Mouse (Mus musculus): ENCODE results near the gene Ndufa7. TPM values are rescaled to one million over a fixed set of nuclear protein-coding genes. Genes with fewer than 3 reads are reported as not detected.

Ndufa7 gene
- polyA plus RNA-seq, 1 experiment from 2014 or later: 620 TPM

DNA sequence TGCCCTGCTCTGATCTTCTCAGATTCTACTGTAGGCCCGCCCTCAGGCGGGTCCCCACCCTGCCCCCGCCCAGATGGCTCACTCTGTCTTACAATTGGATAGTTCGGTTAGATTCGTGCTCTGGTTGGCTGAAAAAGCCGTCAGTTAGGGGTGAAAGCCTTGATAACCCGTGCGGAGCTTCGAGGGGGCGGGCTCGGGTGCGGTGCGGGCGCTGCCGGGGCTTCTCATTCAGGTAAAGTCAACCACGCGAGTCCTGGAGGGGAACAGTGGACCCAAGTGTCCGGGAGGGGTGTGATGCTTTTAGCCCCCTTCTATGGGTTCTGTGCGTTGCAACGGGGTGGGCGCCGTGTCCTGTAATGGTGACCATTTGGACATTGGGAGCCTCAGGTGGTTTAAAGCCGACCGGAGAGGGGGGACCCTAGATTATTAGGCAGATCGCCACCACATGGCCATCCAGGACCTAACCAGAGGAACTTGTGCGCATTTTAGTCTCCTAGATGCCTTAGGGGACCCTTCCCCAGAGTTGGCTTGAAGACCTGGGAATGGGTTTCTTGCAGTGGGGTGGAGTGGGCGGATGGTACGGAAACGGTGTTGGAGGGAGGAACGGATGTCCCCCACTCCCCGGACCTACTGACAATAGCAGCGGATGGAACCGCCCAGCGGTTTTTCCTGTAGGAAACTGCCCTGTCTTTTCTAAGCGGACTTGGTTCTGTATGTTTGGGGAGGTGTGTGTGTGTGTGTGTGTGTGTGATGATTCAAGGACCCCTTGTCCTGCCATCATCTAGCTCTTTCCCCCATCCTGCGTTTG is 13.8 kb upstream of the Ndufa7 start, which contains the start of gene Kank3:
TSS of gene Kank3 (plus strand) at position 186 of the 808 bp plus-strand sequence.
- peak within 1 kb of the TSS; percentile 85 for H3K4me2 ChIP-seq (ENCODE audit: low read length)
- under 1% methylated on average over 36 of the region's 36 CpGs for WGBS
- DNase-seq (ENCODE audit: low spot score): peak; percentile 96
- 0 out of 2 replicates have a peak, but pooled peaks have one; percentile 10 for TF ChIP-seq CTCF (IDR thresholded peaks at IDR 0.05; ENCODE audit: low read depth)
- H3K9ac ChIP-seq (ENCODE audit: low read depth, low read length): peak within 1 kb of the TSS; percentile 59
- no peaks in the 10 kb centered on the region for H3K9me3 ChIP-seq (replicated peaks; ENCODE audit: low read length)
- peak within 1 kb of the TSS; percentile 59 for H3K4me3 ChIP-seq (replicated peaks; ENCODE audit: low read depth, low read length)
- H3K27me3 ChIP-seq (ENCODE audit: insufficient read depth, low read length): no peaks in the 10 kb centered on the region
- H3K36me3 ChIP-seq (ENCODE audit: insufficient read depth, low read length): no peaks in the 10 kb centered on the region
- H3K4me1 ChIP-seq (replicated peaks; ENCODE audit: insufficient read depth, low read length): peaks cover 14% of the 10 kb centered on the region; the same call in 1 of the 2 replicates
- peak within 1 kb of the TSS; percentile 81 for H3K27ac ChIP-seq
- ATAC-seq (replicated peaks; ENCODE audit: low FRiP score, low read depth): peak; percentile 97

DNA sequence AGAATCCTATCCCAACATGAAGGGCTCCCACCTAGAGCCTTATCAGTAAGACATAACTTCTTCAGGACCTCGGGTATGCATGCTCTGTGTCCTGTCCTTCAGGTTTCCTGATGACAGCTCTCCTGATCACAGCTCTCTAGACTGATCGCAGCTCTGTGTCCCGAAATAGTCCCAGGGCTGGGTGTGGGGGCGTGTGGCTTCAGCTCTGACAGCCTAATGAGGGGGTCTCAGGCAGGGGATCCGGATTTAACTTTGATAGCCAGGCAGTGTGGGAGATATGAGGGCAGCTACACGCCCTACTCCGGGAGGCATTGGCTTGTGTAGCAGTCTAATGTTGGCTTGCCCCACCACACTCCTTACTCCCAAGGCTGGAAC is 13.2 kb upstream of the Ndufa7 start:
- Histone ChIP-seq H3K36me3 (ENCODE audit: insufficient read depth, low read length) (no peaks in the 10 kb centered on the region), H3K27ac (peak overlapping the region; percentile 81), H3K27me3 (ENCODE audit: insufficient read depth, low read length) (no peaks in the 10 kb centered on the region), H3K4me2 (ENCODE audit: low read length) (peak overlapping the region; percentile 85), H3K4me3 (replicated peaks; ENCODE audit: low read depth, low read length) (peak overlapping the region; percentile 59), H3K9me3 (replicated peaks; ENCODE audit: low read length) (no peaks in the 10 kb centered on the region), H3K4me1 (replicated peaks; ENCODE audit: insufficient read depth, low read length) (peaks cover 14% of the 10 kb centered on the region; the same call in 1 of the 2 replicates), H3K9ac (ENCODE audit: low read depth, low read length) (peak overlapping the region; percentile 59)
- ATAC-seq (replicated peaks; ENCODE audit: low FRiP score, low read depth): no peak
- 4% methylated on average over 7 of the region's 7 CpGs for WGBS
- TF ChIP-seq CTCF (IDR thresholded peaks at IDR 0.05; ENCODE audit: low read depth): no peak
- DNase-seq (ENCODE audit: low spot score): no peak

DNA sequence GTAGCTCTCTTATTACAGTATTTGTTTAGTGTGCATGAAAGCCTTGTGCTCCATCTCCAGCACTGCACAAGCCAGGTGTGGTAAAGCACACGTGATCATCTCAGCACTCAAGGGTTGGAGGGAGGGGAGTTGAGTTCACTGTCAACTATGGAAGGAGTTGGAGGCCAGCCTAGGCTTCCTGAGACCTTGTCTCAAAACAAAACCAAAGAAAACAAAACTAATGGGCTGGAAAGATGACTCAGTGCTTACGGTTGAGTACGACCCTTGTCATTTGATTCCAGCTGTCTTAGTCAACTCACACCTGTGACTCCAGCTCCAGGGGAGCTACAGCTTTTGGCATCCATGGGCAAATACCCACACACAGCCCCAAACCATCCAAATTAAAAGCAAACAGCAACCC is 11.9 kb upstream of the Ndufa7 start:
- no peak overlapping the region for H3K9ac ChIP-seq (ENCODE audit: low read depth, low read length)
- peak overlapping the region; percentile 85 for H3K4me2 ChIP-seq (ENCODE audit: low read length)
- H3K9me3 ChIP-seq (replicated peaks; ENCODE audit: low read length): no peaks in the 10 kb centered on the region
- H3K27me3 ChIP-seq (ENCODE audit: insufficient read depth, low read length): no peaks in the 10 kb centered on the region
- peaks cover 14% of the 10 kb centered on the region; the same call in 1 of the 2 replicates for H3K4me1 ChIP-seq (replicated peaks; ENCODE audit: insufficient read depth, low read length)
- WGBS: 8% methylated on average over 3 of the region's 3 CpGs
- H3K4me3 ChIP-seq (replicated peaks; ENCODE audit: low read depth, low read length): no peak overlapping the region
- H3K36me3 ChIP-seq (ENCODE audit: insufficient read depth, low read length): no peaks in the 10 kb centered on the region
- peak; percentile 46 for DNase-seq (ENCODE audit: low spot score)
- no peak for ATAC-seq (replicated peaks; ENCODE audit: low FRiP score, low read depth)
- TF ChIP-seq CTCF (IDR thresholded peaks at IDR 0.05; ENCODE audit: low read depth): no peak
- H3K27ac ChIP-seq: peak overlapping the region; percentile 79

DNA sequence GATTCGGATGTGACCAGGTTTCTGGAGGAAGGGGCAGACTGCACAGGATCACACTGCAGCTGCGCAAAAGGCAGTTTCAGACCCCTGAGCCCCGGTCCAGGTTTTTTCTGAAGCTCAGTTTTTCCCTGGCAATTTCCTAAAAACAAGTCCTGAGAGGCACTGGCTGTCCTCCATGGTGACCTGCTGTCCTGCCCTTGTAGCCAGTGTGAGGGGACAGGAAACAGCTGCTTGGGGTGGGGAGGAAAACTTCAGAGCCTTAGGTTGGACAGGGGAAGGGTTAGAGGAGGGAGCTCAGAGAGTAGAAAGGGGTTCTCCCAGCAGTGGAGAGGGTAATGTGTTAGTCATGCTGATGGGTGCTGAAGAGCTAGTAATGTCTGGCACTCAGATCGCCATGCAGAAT is 11.4 kb upstream of the Ndufa7 start:
- Histone ChIP-seq H3K27me3 (ENCODE audit: insufficient read depth, low read length) (no peaks in the 10 kb centered on the region), H3K4me2 (ENCODE audit: low read length) (peak overlapping the region; percentile 85), H3K4me3 (replicated peaks; ENCODE audit: low read depth, low read length) (no peak overlapping the region), H3K9ac (ENCODE audit: low read depth, low read length) (no peak overlapping the region), H3K4me1 (replicated peaks; ENCODE audit: insufficient read depth, low read length) (peaks cover 15% of the 10 kb centered on the region; the same call in 1 of the 2 replicates), H3K9me3 (replicated peaks; ENCODE audit: low read length) (no peaks in the 10 kb centered on the region), H3K27ac (peak overlapping the region; percentile 79), H3K36me3 (ENCODE audit: insufficient read depth, low read length) (no peaks in the 10 kb centered on the region)
- no peak for TF ChIP-seq CTCF (IDR thresholded peaks at IDR 0.05; ENCODE audit: low read depth)
- ATAC-seq (replicated peaks; ENCODE audit: low FRiP score, low read depth) (no peak), DNase-seq (ENCODE audit: low spot score) (peak; percentile 76)
- WGBS: 21% methylated on average over 4 of the region's 4 CpGs

DNA sequence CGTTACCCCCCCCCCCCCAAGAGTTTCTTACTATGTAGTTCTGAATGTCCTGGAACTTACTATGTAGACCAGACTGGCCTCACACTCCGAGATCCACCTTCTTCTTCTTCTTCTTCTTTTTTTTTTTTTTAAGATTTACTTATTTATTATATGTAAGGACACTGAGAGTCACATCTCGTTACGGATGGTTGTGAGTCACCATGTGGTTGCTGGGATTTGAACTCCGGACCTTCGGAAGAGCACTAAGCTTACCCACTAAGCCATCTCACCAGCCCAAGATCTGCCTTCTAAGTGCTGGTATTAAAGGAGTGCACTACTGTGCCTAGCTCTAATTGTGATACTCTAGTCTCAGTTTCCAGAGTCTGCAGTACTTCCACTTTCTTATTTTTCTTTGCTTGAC is 9.0 kb upstream of the Ndufa7 start:
- Histone ChIP-seq H3K36me3 (ENCODE audit: insufficient read depth, low read length) (peaks cover 7% of the 10 kb centered on the region; the same call in 1 of the 2 replicates), H3K9ac (ENCODE audit: low read depth, low read length) (no peak overlapping the region), H3K27me3 (ENCODE audit: insufficient read depth, low read length) (no peaks in the 10 kb centered on the region), H3K27ac (no peak overlapping the region), H3K4me3 (replicated peaks; ENCODE audit: low read depth, low read length) (no peak overlapping the region), H3K4me1 (replicated peaks; ENCODE audit: insufficient read depth, low read length) (peaks cover 16% of the 10 kb centered on the region; the same call in 1 of the 2 replicates), H3K4me2 (ENCODE audit: low read length) (no peak overlapping the region), H3K9me3 (replicated peaks; ENCODE audit: low read length) (no peaks in the 10 kb centered on the region)
- ATAC-seq (replicated peaks; ENCODE audit: low FRiP score, low read depth) (no peak), DNase-seq (ENCODE audit: low spot score) (no peak)
- 92% methylated on average over 5 of the region's 6 CpGs for WGBS
- TF ChIP-seq CTCF (IDR thresholded peaks at IDR 0.05; ENCODE audit: low read depth): no peak

DNA sequence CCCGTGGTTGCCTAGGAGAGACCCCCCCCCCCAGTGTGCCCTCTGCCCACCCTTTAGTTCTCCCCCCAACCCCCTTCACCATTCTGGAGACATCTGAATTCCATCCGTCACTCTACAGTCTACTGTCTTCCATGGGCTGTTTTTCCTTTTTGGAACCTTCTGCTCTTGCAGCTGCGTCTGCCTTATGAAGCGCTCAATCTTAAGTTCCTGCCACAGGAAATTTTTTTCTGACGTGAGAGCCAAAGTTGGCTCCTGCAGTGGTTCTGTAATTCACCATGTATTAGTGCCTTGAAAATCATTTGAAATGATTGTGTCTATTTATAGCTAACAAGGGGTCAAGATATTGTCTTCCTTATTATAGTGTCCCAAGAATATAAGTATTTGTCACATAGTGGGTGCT is 7.8 kb upstream of the Ndufa7 start:
- H3K9ac ChIP-seq (ENCODE audit: low read depth, low read length): peak overlapping the region; percentile 78
- H3K27ac ChIP-seq: peak overlapping the region; percentile 93
- peaks cover 11% of the 10 kb centered on the region; the same call in 1 of the 2 replicates for H3K4me1 ChIP-seq (replicated peaks; ENCODE audit: insufficient read depth, low read length)
- WGBS: 59% methylated on average over 5 of the region's 5 CpGs
- TF ChIP-seq CTCF (IDR thresholded peaks at IDR 0.05; ENCODE audit: low read depth): no peak
- ATAC-seq (replicated peaks; ENCODE audit: low FRiP score, low read depth) (no peak), DNase-seq (ENCODE audit: low spot score) (no peak)
- no peaks in the 10 kb centered on the region for H3K27me3 ChIP-seq (ENCODE audit: insufficient read depth, low read length)
- H3K4me3 ChIP-seq (replicated peaks; ENCODE audit: low read depth, low read length): peak overlapping the region; percentile 51
- peaks cover 18% of the 10 kb centered on the region for H3K36me3 ChIP-seq (ENCODE audit: insufficient read depth, low read length)
- H3K9me3 ChIP-seq (replicated peaks; ENCODE audit: low read length): no peaks in the 10 kb centered on the region
- peak overlapping the region; percentile 92 for H3K4me2 ChIP-seq (ENCODE audit: low read length)
